11 mouse cellular contexts compared by ENCODE assay signal in genomic region chr15:100184821-100185496, GRCm38 (mm10). TPM values are rescaled to one million over a fixed set of nuclear protein-coding genes. Genes with fewer than 3 reads are reported as not detected.
DNase-seq lines count a peak whose midpoint lies in the region; ATAC-seq and TF ChIP-seq lines count a peak whose summit lies in the region.
"Had no signal": no experiment of that assay in that cellular context is flagged by ENCODE, and none has a peak within 500 bp of the region (broad histone marks: within the 10 kb centered on the region; RNA-seq: fewer than 3 reads in every experiment).

No protein-coding gene starts in this region.

- TF ChIP-seq EP300 in heart, postnatal 0 days (IDR thresholded peaks at IDR 0.05; ENCODE audit: low read depth), result no peak
- no peak for TF ChIP-seq EP300 in lung, postnatal 0 days (IDR thresholded peaks at IDR 0.05)

- peak; percentile 16; the same call in 1 of the 2 replicates for TF ChIP-seq CTCF in heart, postnatal 0 days (IDR thresholded peaks at IDR 0.05; ENCODE audit: low read depth)
- peak; percentile 56 for TF ChIP-seq CTCF in lung, postnatal 0 days (IDR thresholded peaks at IDR 0.05)

- no peak overlapping the region for H3K9ac ChIP-seq in heart, postnatal 0 days (replicated peaks; ENCODE audit: low read depth, low read length)
- H3K9ac ChIP-seq in lung, postnatal 0 days (replicated peaks; ENCODE audit: low read depth), result no peak overlapping the region
- H3K9ac ChIP-seq: hindbrain, embryonic 13.5 days had no signal

- no peaks in the 10 kb centered on the region for H3K9me3 ChIP-seq in heart, postnatal 0 days (replicated peaks; ENCODE audit: control insufficient read depth, low read length)
- no peaks in the 10 kb centered on the region for H3K9me3 ChIP-seq in lung, postnatal 0 days (ENCODE audit: low read length)
- no peaks in the 10 kb centered on the region for H3K9me3 ChIP-seq in embryonic facial prominence, embryonic 10.5 days
- H3K9me3 ChIP-seq: hindbrain, embryonic 13.5 days had no signal

- no peak for ATAC-seq in heart, postnatal 0 days (ENCODE audit: insufficient read depth, low read depth)
- ATAC-seq in lung, postnatal 0 days, result no peak

- H3K27ac ChIP-seq in heart, postnatal 0 days (ENCODE audit: low read depth), result no peak overlapping the region
- no peak overlapping the region for H3K27ac ChIP-seq in lung, postnatal 0 days (ENCODE audit: low read length)
- no peak overlapping the region for H3K27ac ChIP-seq in embryonic facial prominence, embryonic 10.5 days (replicated peaks)
- H3K27ac ChIP-seq: hindbrain, embryonic 13.5 days had no signal

- no peak for DNase-seq in heart, postnatal 0 days (ENCODE audit: low spot score)
- no peak for DNase-seq in heart, adult 18-20 months
- DNase-seq in lung, postnatal 0 days (ENCODE audit: low spot score), result no peak
- no peak for DNase-seq in lung, adult 18-20 months
- DNase-seq in T-cell, adult 2 months (ENCODE audit: low spot score), result peak; percentile 30
- DNase-seq in retina, postnatal 1 day, result peak; percentile 19
- no peak for DNase-seq in adrenal gland, postnatal 36 days
- no peak for DNase-seq in embryonic facial prominence, embryonic 10.5 days (ENCODE audit: low spot score)
- DNase-seq: cerebellum, adult 8-10 months; gastrocnemius, postnatal 36 days had no signal

- H3K36me3 ChIP-seq in heart, postnatal 0 days (replicated peaks; ENCODE audit: control insufficient read depth, insufficient read depth, low read length), result peaks cover 92% of the 10 kb centered on the region
- peaks cover 46% of the 10 kb centered on the region for H3K36me3 ChIP-seq in lung, postnatal 0 days (ENCODE audit: insufficient read depth, low read length)
- H3K36me3 ChIP-seq in embryonic facial prominence, embryonic 10.5 days (replicated peaks), result peaks cover 98% of the 10 kb centered on the region

- 0 out of 2 replicates have a peak, but pooled peaks cover 6% of the 10 kb centered on the region for H3K4me1 ChIP-seq in heart, postnatal 0 days (ENCODE audit: control insufficient read depth, insufficient read depth)
- no peaks in the 10 kb centered on the region for H3K4me1 ChIP-seq in lung, postnatal 0 days (ENCODE audit: insufficient read depth, low read depth, low read length)
- no peaks in the 10 kb centered on the region for H3K4me1 ChIP-seq in embryonic facial prominence, embryonic 10.5 days
- H3K4me1 ChIP-seq: hindbrain, embryonic 13.5 days had no signal

- H3K27me3 ChIP-seq in heart, postnatal 0 days (ENCODE audit: control insufficient read depth, insufficient read depth, low read length), result no peaks in the 10 kb centered on the region
- no peaks in the 10 kb centered on the region for H3K27me3 ChIP-seq in lung, postnatal 0 days (replicated peaks; ENCODE audit: insufficient read depth, low read length)
- H3K27me3 ChIP-seq in embryonic facial prominence, embryonic 10.5 days (replicated peaks; ENCODE audit: low read depth, poor library complexity, severe bottlenecking), result no peaks in the 10 kb centered on the region
- H3K27me3 ChIP-seq: hindbrain, embryonic 13.5 days had no signal

- no peak overlapping the region for H3K4me3 ChIP-seq in heart, postnatal 0 days (ENCODE audit: low read depth, low read length)
- H3K4me3 ChIP-seq in lung, postnatal 0 days (ENCODE audit: low read depth, low read length), result no peak overlapping the region
- no peak overlapping the region for H3K4me3 ChIP-seq in embryonic facial prominence, embryonic 10.5 days
- H3K4me3 ChIP-seq: hindbrain, embryonic 13.5 days had no signal

- H3K4me2 ChIP-seq in heart, postnatal 0 days (ENCODE audit: low read depth, low read length), result no peak overlapping the region
- no peak overlapping the region for H3K4me2 ChIP-seq in lung, postnatal 0 days (replicated peaks; ENCODE audit: low read depth, low read length)
- H3K4me2 ChIP-seq: hindbrain, embryonic 13.5 days had no signal

- WGBS in heart, postnatal 0 days, result 81% methylated on average over 5 of the region's 5 CpGs
- 76% methylated on average over 5 of the region's 5 CpGs for WGBS in lung, postnatal 0 days
- WGBS in embryonic facial prominence, embryonic 10.5 days, result 87% methylated on average over 5 of the region's 5 CpGs

RNA-seq across cellular contexts. Expression of gene Atf1, which starts 42.7 kb away (rescaled TPM):
- total RNA-seq in heart, postnatal 0 days (2014; rRNA removed; ENCODE audit: low replicate concordance), result 12.1 and 51.4 TPM in 2 replicates
- 33.1 and 33.9 TPM in 2 replicates for polyA plus RNA-seq in heart, postnatal 0 days (2015; fragmentation: Nextera tagmentation; extraction: Ambion mirVana)
- 10 to 100 TPM; 52.5 to 53.5 TPM for total RNA-seq in heart, adult 18-20 months (2021)
- 28.3 and 35.3 TPM in 2 replicates for polyA plus RNA-seq in lung, postnatal 0 days (2015; fragmentation: Nextera tagmentation; extraction: Ambion mirVana)
- 10 to 100 TPM; 49.1 to 75.3 TPM for total RNA-seq in adrenal gland, postnatal 36 days (2021)
- polyA plus RNA-seq in embryonic facial prominence, embryonic 10.5 days (2016; fragmentation: Nextera tagmentation; extraction: Ambion mirVana), result 36.8 and 42.2 TPM in 2 replicates

Comparison
In these comparisons a context has a peak if more than half of its experiments do, and no peak if none do; other contexts are left out.
1. DNase-seq: peak in T-cell, adult 2 months (single experiment) and retina, postnatal 1 day (single experiment); none in heart, postnatal 0 days (single experiment), heart, adult 18-20 months (0 of 2), lung, postnatal 0 days (single experiment), lung, adult 18-20 months (0 of 2), adrenal gland, postnatal 36 days (0 of 2) and embryonic facial prominence, embryonic 10.5 days (single experiment).